Mouse (Mus musculus) C2C12 (cell line): Measurements from ENCODE around the gene Myh10. TPM values are rescaled to one million over a fixed set of nuclear protein-coding genes. Genes with fewer than 3 reads are reported as not detected.

ENCODE experiments used
- H3K27me3 ChIP-seq: one replicate; pipeline ENCODE4 v1.6.1; 2011; ENCODE audit not compliant: control insufficient read depth, insufficient read depth, insufficient read length
- H3K36me3 ChIP-seq: one replicate; pipeline ENCODE4 v1.6.1; 2011; ENCODE audit not compliant: control insufficient read depth, insufficient read depth
- H3K4me3 ChIP-seq: one replicate; pipeline ENCODE4 v1.5.1; 2011; ENCODE audit warnings: mild to moderate bottlenecking, control low read depth; ENCODE audit not compliant: poor library complexity, insufficient read depth, severe bottlenecking
- H3K79me2 ChIP-seq: one replicate; pipeline ENCODE4 v1.6.1; 2011; ENCODE audit not compliant: control insufficient read depth, insufficient read depth
- H3K79me3 ChIP-seq: one replicate; pipeline ENCODE4 v1.6.1; 2011; ENCODE audit warnings: low read depth, control low read depth
- H3ac ChIP-seq: one replicate; pipeline ENCODE3; 2011; ENCODE audit warnings: low read depth; ENCODE audit not compliant: control insufficient read depth, insufficient read length
- CEBPB ChIP-seq: IDR thresholded peaks from one replicate; pipeline ENCODE4 v1.6.1; 2011; ENCODE audit warnings: low read depth, mild to moderate bottlenecking, control low read depth, moderate library complexity
- CTCF ChIP-seq: IDR thresholded peaks from one replicate; pipeline ENCODE4 v1.5.1; 2011; ENCODE audit not compliant: control insufficient read depth, insufficient read depth, insufficient read length
- FOSL1 ChIP-seq: IDR thresholded peaks from one replicate; pipeline ENCODE4 v1.8.0; 2011; ENCODE audit warnings: mild to moderate bottlenecking, low read length; ENCODE audit not compliant: poor library complexity, insufficient read depth, severe bottlenecking
- MAX ChIP-seq: IDR thresholded peaks from one replicate; pipeline ENCODE4 v1.6.1; 2011; ENCODE audit warnings: mild to moderate bottlenecking, control low read depth
- MYOD1 ChIP-seq: IDR thresholded peaks from one replicate; pipeline ENCODE4 v1.6.1; 2011; ENCODE audit warnings: low read depth; ENCODE audit not compliant: control insufficient read depth, insufficient read length
- MYOG ChIP-seq: IDR thresholded peaks from one replicate; pipeline ENCODE4 v1.6.1; 2011; ENCODE audit not compliant: control insufficient read depth, insufficient read length; ENCODE audit errors: extremely low read depth
- USF1 ChIP-seq: IDR thresholded peaks from one replicate; pipeline ENCODE4 v1.6.1; 2011; ENCODE audit warnings: low read depth, mild to moderate bottlenecking, control low read depth, moderate library complexity
- polyA plus RNA-seq: library from polyadenylated mRNA; unstranded; fragments of >200 nt; fragmentation: generic; extraction: Trizol; gene quantifications from one replicate; pipeline ENCODE4 v1.2.1, GENCODE M21; 2012; ENCODE audit warnings: missing spikeins

Gene Myh10
- polyA plus RNA-seq, 1 experiment: 40.0 TPM

DNA sequence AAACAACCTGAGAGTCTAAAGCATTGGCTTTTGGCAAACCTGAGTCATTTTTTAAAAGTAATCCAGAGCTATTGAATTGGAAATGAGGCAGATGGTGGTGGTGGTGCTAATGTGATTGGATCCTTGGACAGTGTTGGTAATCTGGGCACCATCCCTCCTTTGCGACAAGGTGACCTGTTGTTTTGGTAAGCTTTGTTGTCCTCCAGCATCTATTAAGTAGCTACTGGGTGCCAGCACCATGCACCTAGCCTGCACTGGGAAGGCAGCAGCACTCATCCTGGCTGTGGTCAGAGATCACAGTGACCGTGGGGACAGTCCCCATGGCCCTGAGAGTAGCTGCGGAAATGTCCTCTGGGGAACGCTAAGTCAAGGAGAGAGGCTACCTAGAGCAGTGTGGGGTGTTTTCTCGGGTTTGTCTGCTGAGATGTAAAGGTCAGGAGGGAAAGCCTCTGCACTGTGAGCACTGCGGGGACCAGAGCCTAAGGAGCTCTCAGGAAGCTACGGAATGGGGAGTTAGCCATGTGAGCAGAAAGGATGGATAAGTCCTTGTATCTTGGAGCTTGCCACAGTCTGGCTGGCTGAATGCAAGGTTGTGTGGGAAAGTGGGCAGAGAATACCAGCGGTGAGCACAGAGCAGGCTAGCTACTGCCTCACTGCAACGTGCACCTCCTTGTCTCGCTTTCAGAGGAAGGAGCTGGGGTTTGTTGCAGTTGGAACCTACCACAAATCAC, 88.5 kb downstream of the Myh10 start:
- no peak overlapping the region for H3ac ChIP-seq
- no peaks in the 10 kb centered on the region for H3K79me2 ChIP-seq
- peaks cover 22% of the 10 kb centered on the region for H3K36me3 ChIP-seq
- H3K4me3 ChIP-seq: no peak overlapping the region
- H3K79me3 ChIP-seq: no peaks in the 10 kb centered on the region
- no peaks in the 10 kb centered on the region for H3K27me3 ChIP-seq
- TF ChIP-seq CTCF (no peak), MYOD1 (no peak), MYOG (no peak), USF1 (no peak), MAX (no peak)

DNA sequence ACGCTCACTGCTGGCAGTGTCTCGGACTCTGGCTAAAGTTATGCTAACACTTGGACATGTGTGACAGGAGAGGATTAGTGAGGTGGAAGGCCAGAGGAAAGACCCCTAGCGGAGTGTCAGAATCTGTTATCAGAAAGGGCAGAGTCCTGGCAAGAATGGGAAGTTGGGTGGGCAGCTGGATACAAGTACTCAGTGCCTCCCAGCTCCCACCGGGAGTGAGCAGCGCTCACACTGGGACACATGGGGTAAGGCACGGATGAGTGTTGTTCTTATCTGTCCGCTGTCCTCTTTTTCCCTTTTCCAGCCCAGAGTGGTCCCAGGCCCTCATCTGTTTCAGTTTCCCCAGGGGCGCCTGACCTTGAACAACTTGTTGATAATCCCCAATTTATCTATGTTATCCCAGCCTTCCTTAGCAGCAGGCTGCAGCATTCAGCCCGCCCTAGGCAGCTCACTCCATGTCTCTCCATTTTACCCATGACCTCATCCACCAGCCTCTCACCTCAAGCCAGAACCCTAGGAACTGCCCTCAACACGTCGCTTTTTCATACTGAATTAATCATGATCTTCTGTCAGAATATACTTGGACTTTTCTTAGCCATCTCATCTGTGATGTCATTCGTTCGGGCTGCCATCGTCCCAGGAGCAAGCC, 89.2 kb downstream of the Myh10 start:
- TF ChIP-seq MAX: no peak
- no peak for TF ChIP-seq MYOD1
- TF ChIP-seq USF1: no peak
- TF ChIP-seq CTCF: no peak
- TF ChIP-seq FOSL1: no peak
- no peak for TF ChIP-seq CEBPB
- H3ac ChIP-seq: no peak overlapping the region
- no peak overlapping the region for H3K4me3 ChIP-seq
- no peaks in the 10 kb centered on the region for H3K27me3 ChIP-seq
- H3K79me3 ChIP-seq: no peaks in the 10 kb centered on the region
- peaks cover 26% of the 10 kb centered on the region for H3K36me3 ChIP-seq
- no peaks in the 10 kb centered on the region for H3K79me2 ChIP-seq

GRCm38 (mm10) chr11:68782336-68782735, 91.0 kb downstream of the Myh10 start:
- H3ac ChIP-seq: no peak overlapping the region
- H3K4me3 ChIP-seq: no peak overlapping the region
- H3K27me3 ChIP-seq: no peaks in the 10 kb centered on the region
- H3K36me3 ChIP-seq: peaks cover 35% of the 10 kb centered on the region
- H3K79me2 ChIP-seq: no peaks in the 10 kb centered on the region
- TF ChIP-seq MYOD1 (no peak), CEBPB (peak; percentile 3), MAX (no peak), CTCF (no peak), FOSL1 (no peak)
- H3K79me3 ChIP-seq: no peaks in the 10 kb centered on the region

DNA sequence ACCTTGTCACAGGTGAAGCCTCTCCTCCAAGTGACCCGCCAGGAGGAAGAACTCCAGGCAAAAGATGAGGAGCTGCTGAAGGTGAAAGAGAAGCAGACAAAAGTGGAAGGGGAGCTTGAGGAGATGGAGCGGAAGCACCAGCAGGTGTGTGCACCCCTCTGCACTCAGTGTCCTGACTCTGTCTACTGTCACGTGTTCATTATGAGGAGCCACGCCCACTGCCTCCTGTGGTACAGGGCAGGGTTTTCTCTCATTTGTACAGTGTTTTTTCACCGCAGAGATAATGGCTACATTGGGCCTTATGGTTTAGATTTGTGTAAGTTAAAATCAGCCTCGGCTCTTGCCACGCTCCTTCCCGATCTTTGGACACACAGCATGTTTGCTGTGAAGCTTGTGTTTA, 94.5 kb downstream of the Myh10 start:
- Histone ChIP-seq H3K4me3 (no peak overlapping the region), H3ac (no peak overlapping the region), H3K36me3 (peaks cover 68% of the 10 kb centered on the region), H3K27me3 (no peaks in the 10 kb centered on the region), H3K79me3 (no peaks in the 10 kb centered on the region), H3K79me2 (no peaks in the 10 kb centered on the region)
- TF ChIP-seq USF1 (peak; percentile 19), MYOG (no peak), FOSL1 (no peak)

DNA sequence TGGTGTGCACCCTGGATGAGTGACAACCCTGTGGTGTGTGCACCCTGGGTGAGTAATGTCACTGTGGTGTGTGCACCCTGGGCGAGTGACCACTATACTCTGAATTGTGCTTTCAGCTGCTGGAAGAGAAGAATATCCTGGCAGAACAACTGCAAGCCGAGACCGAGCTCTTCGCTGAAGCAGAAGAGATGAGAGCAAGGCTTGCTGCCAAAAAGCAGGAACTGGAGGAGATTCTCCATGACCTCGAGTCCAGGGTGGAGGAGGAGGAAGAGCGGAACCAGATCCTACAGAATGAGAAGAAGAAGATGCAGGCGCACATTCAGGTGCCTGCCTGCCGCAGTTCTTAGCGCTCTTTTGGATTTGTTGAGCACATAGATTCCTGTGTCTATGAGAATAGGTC, 95.9 kb downstream of the Myh10 start:
- no peak for TF ChIP-seq MAX
- no peak for TF ChIP-seq MYOD1
- no peak for TF ChIP-seq CEBPB
- no peak for TF ChIP-seq MYOG
- TF ChIP-seq FOSL1: no peak
- TF ChIP-seq CTCF: no peak
- TF ChIP-seq USF1: no peak
- H3ac ChIP-seq: no peak overlapping the region
- no peak overlapping the region for H3K4me3 ChIP-seq
- peaks cover 81% of the 10 kb centered on the region for H3K36me3 ChIP-seq
- no peaks in the 10 kb centered on the region for H3K27me3 ChIP-seq
- no peaks in the 10 kb centered on the region for H3K79me2 ChIP-seq
- no peaks in the 10 kb centered on the region for H3K79me3 ChIP-seq

GRCm38 (mm10) chr11:68790720-68791119, 99.4 kb downstream of the Myh10 start:
- no peaks in the 10 kb centered on the region for H3K79me2 ChIP-seq
- H3K36me3 ChIP-seq: peaks cover 86% of the 10 kb centered on the region
- H3K27me3 ChIP-seq: no peaks in the 10 kb centered on the region
- TF ChIP-seq MYOD1 (no peak), MAX (no peak), FOSL1 (no peak), CEBPB (no peak), USF1 (no peak), CTCF (no peak)
- no peak overlapping the region for H3K4me3 ChIP-seq
- no peak overlapping the region for H3ac ChIP-seq
- H3K79me3 ChIP-seq: no peaks in the 10 kb centered on the region
